Mouse (Mus musculus) layer of hippocampus, adult 9-10 months (tissue): ENCODE results near the gene Birc3.
"Not testable (repeated sequence)": the region's sequence is repeated elsewhere in the genome, so short reads cannot be mapped to it uniquely, and the experiment has no call there.

ENCODE experiments used
- DNase-seq: peaks from one replicate; pipeline ENCODE4 v3.0.0; 2022; ENCODE audit warnings: low spot score

The Birc3 gene

GRCm38 (mm10) chr9:7872775-7873439 is at the start of gene Birc3:
TSS of gene Birc3 (minus strand) at chr9:7873186.
- no peak for DNase-seq

- no peak for DNase-seq
These were observed 41.9 kb upstream of the Birc3 start for GRCm38 (mm10) chr9:7914925-7915324.

GRCm38 (mm10) chr9:7914487-7914886 is 41.5 kb upstream of the Birc3 start:
- no peak for DNase-seq

- DNase-seq = no peak
These were observed 41.0 kb upstream of the Birc3 start for GRCm38 (mm10) chr9:7913953-7914352.

- DNase-seq = no peak
These were observed 34.5 kb upstream of the Birc3 start for GRCm38 (mm10) chr9:7907351-7907985.

- no peak for DNase-seq
These were observed 33.6 kb upstream of the Birc3 start for GRCm38 (mm10) chr9:7906564-7906963.

- no peak for DNase-seq
These were observed 30.8 kb upstream of the Birc3 start for GRCm38 (mm10) chr9:7903825-7904224.

GRCm38 (mm10) chr9:7903262-7903661 is 30.3 kb upstream of the Birc3 start:
- DNase-seq = no peak

- DNase-seq = no peak
These were observed 29.3 kb upstream of the Birc3 start for GRCm38 (mm10) chr9:7902311-7902710.

- DNase-seq = no peak
These were observed 28.0 kb upstream of the Birc3 start for GRCm38 (mm10) chr9:7900965-7901364.

- DNase-seq = peak; percentile 56
These were observed 24.5 kb upstream of the Birc3 start for GRCm38 (mm10) chr9:7897502-7897901.

GRCm38 (mm10) chr9:7891796-7892195 is 18.8 kb upstream of the Birc3 start:
- not testable (repeated sequence) for DNase-seq

- DNase-seq = no peak
These were observed 18.2 kb upstream of the Birc3 start for GRCm38 (mm10) chr9:7891177-7891576.

- DNase-seq = no peak
These were observed 11.4 kb upstream of the Birc3 start for GRCm38 (mm10) chr9:7884346-7884745.

GRCm38 (mm10) chr9:7882304-7882865 is 9.4 kb upstream of the Birc3 start:
- no peak for DNase-seq

- DNase-seq = no peak
These were observed 675 bp upstream of the Birc3 start for GRCm38 (mm10) chr9:7873511-7874211.

GRCm38 (mm10) chr9:7872044-7872774 is 777 bp downstream of the Birc3 start:
- no peak for DNase-seq

- no peak for DNase-seq
These were observed 1.5 kb downstream of the Birc3 start for GRCm38 (mm10) chr9:7871316-7872043.

- no peak for DNase-seq
These were observed 2.2 kb downstream of the Birc3 start for GRCm38 (mm10) chr9:7870556-7871315.

GRCm38 (mm10) chr9:7868838-7869491 is 4.0 kb downstream of the Birc3 start:
- no peak for DNase-seq
